Mouse (Mus musculus): ENCODE measurements around the gene Zfyve16. TPM values are rescaled to one million over a fixed set of nuclear protein-coding genes. Genes with fewer than 3 reads are reported as not detected.

Gene Zfyve16
- polyA plus RNA-seq, 1 experiment from 2014 or later = 10.5 TPM

DNA sequence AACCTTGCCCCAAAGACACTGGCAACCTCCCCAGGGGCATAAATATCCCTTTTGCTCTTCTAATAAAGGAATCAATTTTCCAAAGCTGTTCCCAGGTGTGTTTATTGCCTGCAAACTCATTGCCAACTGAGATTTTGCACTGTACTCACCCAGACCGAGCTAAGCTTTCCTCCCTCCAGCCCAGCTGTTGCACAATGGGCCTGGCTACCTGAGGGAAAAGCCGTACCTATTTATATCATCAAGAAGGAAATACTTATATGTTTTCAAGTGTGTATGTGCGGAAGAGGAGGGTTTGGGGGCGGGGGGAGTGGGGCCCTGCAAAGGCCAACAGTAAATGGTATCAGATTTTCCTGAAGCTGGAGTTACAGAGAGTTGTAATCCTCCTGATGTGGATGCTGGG is 16.4 kb upstream of the Zfyve16 start:
- 71% methylated on average over 4 of the region's 4 CpGs for WGBS

GRCm38 (mm10) chr13:92540997-92541396 is 10.3 kb upstream of the Zfyve16 start:
- Histone ChIP-seq H3K36me3 (ENCODE audit: control insufficient read depth, insufficient read depth, low read length) (no peaks in the 10 kb centered on the region), H3K4me2 (ENCODE audit: low read length) (no peak overlapping the region)
- no peak for ATAC-seq (ENCODE audit: insufficient number of reproducible peaks, insufficient read depth, low FRiP score, low read depth)

More for the DNA sequence above, 16.4 kb upstream of the Zfyve16 start:
- Histone ChIP-seq H3K27ac (replicated peaks in 1 of 2; ENCODE audit: control insufficient read depth in 1 of 2, insufficient read depth in 1 of 2, low read depth in 2 of 2, low read length in 2 of 2) (no peak overlapping the region), H3K27me3 (ENCODE audit: control insufficient read depth, insufficient read depth, low read length) (no peaks in the 10 kb centered on the region), H3K36me3 (ENCODE audit: control insufficient read depth, insufficient read depth, low read length) (no peaks in the 10 kb centered on the region), H3K4me2 (ENCODE audit: low read length) (no peak overlapping the region), H3K4me1 (ENCODE audit: control insufficient read depth in 2 of 2, insufficient read depth in 2 of 2, low read length in 2 of 2) (no peaks in the 10 kb centered on the region), H3K4me3 (ENCODE audit: control insufficient read depth in 1 of 2, insufficient read depth in 1 of 2, low read depth in 1 of 2, low read length in 2 of 2) (no peak overlapping the region), H3K9me3 (ENCODE audit: control insufficient read depth, low read length) (peaks cover 24% of the 10 kb centered on the region), H3K9ac (ENCODE audit: low read length) (no peak overlapping the region)
- no peak for ATAC-seq (ENCODE audit: insufficient number of reproducible peaks, insufficient read depth, low FRiP score, low read depth)

DNA sequence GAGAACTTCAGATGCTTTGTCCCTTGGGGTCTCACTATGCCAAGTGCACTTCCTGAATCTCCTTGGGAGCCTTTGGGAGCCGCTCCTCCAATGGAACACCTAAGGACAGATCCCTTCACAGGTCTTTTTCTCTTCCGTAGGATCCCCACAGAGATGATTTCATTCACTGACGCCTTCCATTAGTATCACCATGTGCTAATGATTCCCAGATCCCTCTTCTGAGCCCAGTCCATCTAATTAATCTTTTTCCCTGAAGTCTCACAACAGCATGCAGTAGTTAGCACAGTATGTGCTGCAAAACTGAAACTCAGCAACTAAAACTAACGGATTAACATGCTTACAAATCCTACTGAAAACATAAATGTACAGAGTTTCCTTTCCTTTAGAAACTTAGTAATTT is 8.5 kb upstream of the Zfyve16 start:
- H3K27me3 ChIP-seq (ENCODE audit: control insufficient read depth, insufficient read depth, low read length) = no peaks in the 10 kb centered on the region
- 47% methylated on average over 4 of the region's 4 CpGs for WGBS
- no peak for ATAC-seq (ENCODE audit: insufficient number of reproducible peaks, insufficient read depth, low FRiP score, low read depth)
- no peak overlapping the region for H3K4me3 ChIP-seq (ENCODE audit: control insufficient read depth in 1 of 2, insufficient read depth in 1 of 2, low read depth in 1 of 2, low read length in 2 of 2)
- no peaks in the 10 kb centered on the region for H3K9me3 ChIP-seq (ENCODE audit: control insufficient read depth, low read length)
- H3K9ac ChIP-seq (ENCODE audit: low read length) = no peak overlapping the region
- no peak overlapping the region for H3K27ac ChIP-seq (replicated peaks in 1 of 2; ENCODE audit: control insufficient read depth in 1 of 2, insufficient read depth in 1 of 2, low read depth in 2 of 2, low read length in 2 of 2)
- no peak overlapping the region for H3K4me2 ChIP-seq (ENCODE audit: low read length)
- no peaks in the 10 kb centered on the region for H3K36me3 ChIP-seq (ENCODE audit: control insufficient read depth, insufficient read depth, low read length)
- H3K4me1 ChIP-seq (ENCODE audit: control insufficient read depth in 2 of 2, insufficient read depth in 2 of 2, low read length in 2 of 2) = no peaks in the 10 kb centered on the region

More at GRCm38 (mm10) chr13:92540997-92541396, 10.3 kb upstream of the Zfyve16 start:
- H3K27ac ChIP-seq (replicated peaks in 1 of 2; ENCODE audit: control insufficient read depth in 1 of 2, insufficient read depth in 1 of 2, low read depth in 2 of 2, low read length in 2 of 2) = no peak overlapping the region
- H3K9me3 ChIP-seq (ENCODE audit: control insufficient read depth, low read length) = 0 out of 2 replicates have a peak, but pooled peaks cover 2% of the 10 kb centered on the region
- 61% methylated on average over 6 of the region's 6 CpGs for WGBS
- H3K4me1 ChIP-seq (ENCODE audit: control insufficient read depth in 2 of 2, insufficient read depth in 2 of 2, low read length in 2 of 2) = no peaks in the 10 kb centered on the region
- no peaks in the 10 kb centered on the region for H3K27me3 ChIP-seq (ENCODE audit: control insufficient read depth, insufficient read depth, low read length)
- H3K9ac ChIP-seq (ENCODE audit: low read length) = no peak overlapping the region
- no peak overlapping the region for H3K4me3 ChIP-seq (ENCODE audit: control insufficient read depth in 1 of 2, insufficient read depth in 1 of 2, low read depth in 1 of 2, low read length in 2 of 2)

- H3K36me3 ChIP-seq (ENCODE audit: control insufficient read depth, insufficient read depth, low read length) = no peaks in the 10 kb centered on the region
- no peak for ATAC-seq (ENCODE audit: insufficient number of reproducible peaks, insufficient read depth, low FRiP score, low read depth)
- H3K4me2 ChIP-seq (ENCODE audit: low read length) = no peak overlapping the region
- 0 out of 4 replicates have a peak, but pooled peaks cover 0 to 5% of the 10 kb centered on the region in 2 experiments for H3K4me1 ChIP-seq (ENCODE audit: control insufficient read depth in 2 of 2, insufficient read depth in 2 of 2, low read length in 2 of 2)
- H3K4me3 ChIP-seq (ENCODE audit: control insufficient read depth in 1 of 2, insufficient read depth in 1 of 2, low read depth in 1 of 2, low read length in 2 of 2) = no peak overlapping the region
- no peaks in the 10 kb centered on the region for H3K9me3 ChIP-seq (ENCODE audit: control insufficient read depth, low read length)
- no peak overlapping the region for H3K9ac ChIP-seq (ENCODE audit: low read length)
- H3K27ac ChIP-seq (replicated peaks in 1 of 2; ENCODE audit: control insufficient read depth in 1 of 2, insufficient read depth in 1 of 2, low read depth in 2 of 2, low read length in 2 of 2) = no peak overlapping the region
- no peaks in the 10 kb centered on the region for H3K27me3 ChIP-seq (ENCODE audit: control insufficient read depth, insufficient read depth, low read length)
- 31% methylated on average over 2 of the region's 2 CpGs for WGBS
These were observed 3.1 kb upstream of the Zfyve16 start for GRCm38 (mm10) chr13:92533801-92534200.

DNA sequence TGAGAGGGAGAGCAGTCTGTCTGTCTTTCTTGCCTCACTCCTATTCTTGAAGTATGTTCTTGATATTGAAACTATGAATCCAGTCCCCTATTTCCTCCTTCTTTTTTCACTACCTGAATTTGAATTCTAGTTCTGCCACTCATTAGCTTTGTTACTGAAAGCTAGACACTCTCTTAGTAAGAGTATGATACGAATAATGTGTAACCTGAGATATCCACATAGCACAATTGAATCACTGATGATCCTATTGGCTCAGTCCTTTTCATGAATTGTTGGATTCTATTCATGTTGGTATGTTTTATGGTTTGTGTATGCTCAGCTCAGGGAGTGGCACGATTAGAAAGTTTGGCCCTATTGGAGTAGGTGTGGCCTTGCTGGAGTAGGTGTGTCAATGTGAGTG is 1.5 kb upstream of the Zfyve16 start:
- Histone ChIP-seq H3K4me1 (ENCODE audit: control insufficient read depth in 2 of 2, insufficient read depth in 2 of 2, low read length in 2 of 2) (0 out of 4 replicates have a peak, but pooled peaks cover 0 to 5% of the 10 kb centered on the region in 2 experiments), H3K9me3 (ENCODE audit: control insufficient read depth, low read length) (no peaks in the 10 kb centered on the region), H3K4me3 (ENCODE audit: control insufficient read depth in 1 of 2, insufficient read depth in 1 of 2, low read depth in 1 of 2, low read length in 2 of 2) (no peak overlapping the region), H3K9ac (ENCODE audit: low read length) (no peak overlapping the region), H3K27me3 (ENCODE audit: control insufficient read depth, insufficient read depth, low read length) (no peaks in the 10 kb centered on the region), H3K4me2 (ENCODE audit: low read length) (no peak overlapping the region), H3K27ac (replicated peaks in 1 of 2; ENCODE audit: control insufficient read depth in 1 of 2, insufficient read depth in 1 of 2, low read depth in 2 of 2, low read length in 2 of 2) (no peak overlapping the region), H3K36me3 (ENCODE audit: control insufficient read depth, insufficient read depth, low read length) (peaks cover 4% of the 10 kb centered on the region; the same call in 1 of the 2 replicates)
- WGBS = 89% methylated on average over 2 of the region's 2 CpGs
- no peak for ATAC-seq (ENCODE audit: insufficient number of reproducible peaks, insufficient read depth, low FRiP score, low read depth)

DNA sequence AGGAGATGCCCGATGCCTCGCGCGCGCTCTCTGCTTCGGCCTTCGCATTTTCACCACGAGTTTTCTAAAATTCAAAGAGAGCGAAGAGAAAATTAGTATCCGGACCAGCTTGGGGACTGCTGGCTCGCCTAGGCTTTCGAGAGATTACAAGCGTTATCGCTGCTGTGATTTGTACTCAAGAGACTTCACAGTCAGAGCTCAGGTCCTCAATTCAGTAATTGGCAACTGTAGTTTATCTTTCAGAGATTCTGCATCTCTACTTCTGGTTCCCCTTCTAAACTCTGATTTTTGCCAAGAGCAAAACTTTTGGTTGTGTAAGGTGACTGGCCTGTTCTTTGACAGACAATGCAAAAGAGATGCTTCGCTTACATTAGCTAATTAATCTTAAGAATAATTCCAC is 569 bp upstream of the Zfyve16 start:
- peak overlapping the region; percentile 94 to 98 for H3K27ac ChIP-seq (replicated peaks in 1 of 2; ENCODE audit: control insufficient read depth in 1 of 2, insufficient read depth in 1 of 2, low read depth in 2 of 2, low read length in 2 of 2)
- H3K4me2 ChIP-seq (ENCODE audit: low read length) = peak overlapping the region; percentile 68
- H3K4me3 ChIP-seq (ENCODE audit: control insufficient read depth in 1 of 2, insufficient read depth in 1 of 2, low read depth in 1 of 2, low read length in 2 of 2) = peak overlapping the region; percentile 75 to 80
- WGBS = 5% methylated on average over 15 of the region's 15 CpGs
- H3K9ac ChIP-seq (ENCODE audit: low read length) = peak overlapping the region; percentile 86
- H3K4me1 ChIP-seq (ENCODE audit: control insufficient read depth in 2 of 2, insufficient read depth in 2 of 2, low read length in 2 of 2) = 0 out of 4 replicates have a peak, but pooled peaks cover 0 to 5% of the 10 kb centered on the region in 2 experiments
- ATAC-seq (ENCODE audit: insufficient number of reproducible peaks, insufficient read depth, low FRiP score, low read depth) = no peak
- H3K27me3 ChIP-seq (ENCODE audit: control insufficient read depth, insufficient read depth, low read length) = no peaks in the 10 kb centered on the region
- H3K9me3 ChIP-seq (ENCODE audit: control insufficient read depth, low read length) = no peaks in the 10 kb centered on the region
- peaks cover 4% of the 10 kb centered on the region; the same call in 1 of the 2 replicates for H3K36me3 ChIP-seq (ENCODE audit: control insufficient read depth, insufficient read depth, low read length)

DNA sequence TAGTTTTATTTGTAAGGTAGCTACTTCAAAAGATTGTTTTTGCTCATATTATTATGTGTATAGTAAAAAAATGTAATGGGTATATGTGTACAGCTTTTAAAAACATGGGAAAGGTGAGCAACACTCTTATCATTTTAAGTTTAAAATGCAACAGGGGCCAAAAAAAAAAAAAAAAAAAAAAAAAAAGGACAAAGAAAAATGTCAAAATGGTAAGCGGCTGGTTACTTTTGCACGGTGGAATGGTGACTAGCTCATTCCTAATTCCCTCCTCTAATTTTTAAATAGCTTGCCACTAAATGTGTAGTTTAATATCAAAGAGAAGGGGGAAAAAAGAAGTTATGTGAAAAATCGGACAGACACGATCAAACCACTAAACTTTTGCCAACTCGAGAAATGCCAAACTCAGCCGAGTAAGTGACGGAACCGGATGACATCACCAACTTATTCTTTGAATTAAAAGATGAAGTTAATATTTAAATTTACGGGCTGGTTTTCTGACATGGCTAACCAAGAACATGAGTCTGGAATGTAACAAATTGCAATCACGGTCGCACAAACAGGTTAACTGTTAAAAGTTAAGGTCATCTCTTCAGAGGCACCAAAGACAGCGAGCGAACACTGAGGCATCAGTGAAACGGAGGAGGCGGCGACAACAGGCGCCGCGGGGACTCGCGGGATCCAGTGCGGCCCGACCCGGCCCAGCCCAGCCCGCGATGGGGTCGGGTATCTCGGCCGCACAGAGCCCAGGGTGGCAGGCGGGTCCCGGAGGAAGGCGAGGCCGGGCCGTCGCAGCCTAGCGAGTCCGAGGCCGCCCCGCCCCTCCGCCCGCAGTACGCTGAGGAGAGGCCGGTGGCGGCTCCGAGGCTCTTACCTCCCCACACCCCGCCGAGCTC is 594 bp downstream of the Zfyve16 start:
- ATAC-seq (ENCODE audit: insufficient number of reproducible peaks, insufficient read depth, low FRiP score, low read depth) = no peak; the same call in 1 of the 2 replicates
- 0 out of 4 replicates have a peak, but pooled peaks cover 0 to 5% of the 10 kb centered on the region in 2 experiments for H3K4me1 ChIP-seq (ENCODE audit: control insufficient read depth in 2 of 2, insufficient read depth in 2 of 2, low read length in 2 of 2)

More for the DNA sequence above, 594 bp downstream of the Zfyve16 start:
- Histone ChIP-seq H3K9ac (ENCODE audit: low read length) (peak overlapping the region; percentile 86), H3K9me3 (ENCODE audit: control insufficient read depth, low read length) (no peaks in the 10 kb centered on the region), H3K4me2 (ENCODE audit: low read length) (peak overlapping the region; percentile 68), H3K27ac (replicated peaks in 1 of 2; ENCODE audit: control insufficient read depth in 1 of 2, insufficient read depth in 1 of 2, low read depth in 2 of 2, low read length in 2 of 2) (peak overlapping the region; percentile 92 to 98), H3K36me3 (ENCODE audit: control insufficient read depth, insufficient read depth, low read length) (peaks cover 4% of the 10 kb centered on the region; the same call in 1 of the 2 replicates), H3K27me3 (ENCODE audit: control insufficient read depth, insufficient read depth, low read length) (no peaks in the 10 kb centered on the region), H3K4me3 (ENCODE audit: control insufficient read depth in 1 of 2, insufficient read depth in 1 of 2, low read depth in 1 of 2, low read length in 2 of 2) (peak overlapping the region; percentile 75 to 80)
- WGBS = 3% methylated on average over 32 of the region's 47 CpGs

All from heart, embryonic 14.5 days (tissue).